Mouse (Mus musculus): ENCODE measurements around the gene Krtap21-1. TPM values are rescaled to one million over a fixed set of nuclear protein-coding genes. Genes with fewer than 3 reads are reported as not detected.

The Krtap21-1 gene
- polyA plus RNA-seq, 1 experiment from 2014 or later, result not detected

Other genes starting within 250 kb of the Krtap21-1 start
- gene Gm9789, start 245.9 kb downstream of the Krtap21-1 start, polyA plus RNA-seq (2014; fragmentation: Nextera tagmentation; extraction: Ambion mirVana), result not detected in 2 replicates
- gene Gm7735, start 234.4 kb downstream of the Krtap21-1 start, polyA plus RNA-seq (2014; fragmentation: Nextera tagmentation; extraction: Ambion mirVana), result not detected in 2 replicates
- gene 1110057P08Rik, start 229.1 kb downstream of the Krtap21-1 start, polyA plus RNA-seq (2014; fragmentation: Nextera tagmentation; extraction: Ambion mirVana), result not detected in 2 replicates
- gene Krtap20-2, start 198.0 kb downstream of the Krtap21-1 start, polyA plus RNA-seq (2014; fragmentation: Nextera tagmentation; extraction: Ambion mirVana), result not detected in 2 replicates
- not detected in 2 replicates for gene Krtap6-2, start 16.2 kb upstream of the Krtap21-1 start, polyA plus RNA-seq (2014; fragmentation: Nextera tagmentation; extraction: Ambion mirVana)
- gene Krtap8-1, start 84.1 kb upstream of the Krtap21-1 start, polyA plus RNA-seq (2014; fragmentation: Nextera tagmentation; extraction: Ambion mirVana), result not detected in 2 replicates
- gene Krtap7-1, start 104.5 kb upstream of the Krtap21-1 start, polyA plus RNA-seq (2014; fragmentation: Nextera tagmentation; extraction: Ambion mirVana), result 0.51 TPM in 1 of 2 replicates, not detected in the other
- gene Krtap11-1, start 167.3 kb upstream of the Krtap21-1 start, polyA plus RNA-seq (2014; fragmentation: Nextera tagmentation; extraction: Ambion mirVana), result not detected in 2 replicates